Mouse (Mus musculus) CH12.LX (cell line): ENCODE measurements around the gene Tsc22d4.

ENCODE experiments used
- CHD1 ChIP-seq: IDR thresholded peaks from 2 replicates; pipeline ENCODE4 v1.6.1; 2012; ENCODE audit warnings: low read depth, low read length, improper control_type of control experiment, inconsistent platforms
- CTCF ChIP-seq, 2 experiments: IDR thresholded peaks in 1 of 2; conservative IDR thresholded peaks in 1 of 2; 2 replicates each; pipeline ENCODE4 v1.5.1; 2011 to 2012; ENCODE audit warnings: low read depth in 2 of 2, low read length in 2 of 2, improper control_type of control experiment in 1 of 2, inconsistent platforms in 1 of 2, mild to moderate bottlenecking in 1 of 2, moderate library complexity in 1 of 2
- EP300 ChIP-seq: IDR thresholded peaks from 2 replicates; pipeline ENCODE4 v1.6.1; 2011; ENCODE audit warnings: low read length, improper control_type of control experiment
- JUND ChIP-seq: conservative IDR thresholded peaks from 2 replicates; pipeline ENCODE4 v1.6.1; 2011; ENCODE audit warnings: low read depth, low read length, improper control_type of control experiment
- POLR2A ChIP-seq: IDR thresholded peaks from 2 replicates; pipeline ENCODE4 v1.6.1; 2011; ENCODE audit warnings: low read depth, mild to moderate bottlenecking, improper control_type of control experiment, low read length
- SMC3 ChIP-seq: IDR thresholded peaks from 2 replicates; pipeline ENCODE4 v1.6.1; 2011; ENCODE audit warnings: low read depth, low read length, improper control_type of control experiment
- UBTF ChIP-seq: IDR thresholded peaks from 2 replicates; pipeline ENCODE4 v1.6.1; 2012; ENCODE audit warnings: low read depth, mild to moderate bottlenecking, inconsistent platforms, low read length, improper control_type of control experiment, moderate library complexity
- USF1 ChIP-seq: IDR thresholded peaks from 2 replicates; pipeline ENCODE4 v1.6.1; 2014; ENCODE audit warnings: low read depth, mild to moderate bottlenecking, inconsistent platforms, low read length, improper control_type of control experiment
- USF2 ChIP-seq: conservative IDR thresholded peaks from 2 replicates; pipeline ENCODE4 v1.6.1; 2011; ENCODE audit warnings: low read depth, low read length, improper control_type of control experiment
- ZC3H11A ChIP-seq: IDR thresholded peaks from 2 replicates; pipeline ENCODE4 v1.6.1; 2012; ENCODE audit warnings: low read depth, mild to moderate bottlenecking, inconsistent platforms, low read length, improper control_type of control experiment
- ZKSCAN1 ChIP-seq: IDR thresholded peaks from 2 replicates; pipeline ENCODE4 v1.6.1; 2012; ENCODE audit warnings: low read depth, inconsistent platforms, low read length, improper control_type of control experiment, borderline replicate concordance

DNA sequence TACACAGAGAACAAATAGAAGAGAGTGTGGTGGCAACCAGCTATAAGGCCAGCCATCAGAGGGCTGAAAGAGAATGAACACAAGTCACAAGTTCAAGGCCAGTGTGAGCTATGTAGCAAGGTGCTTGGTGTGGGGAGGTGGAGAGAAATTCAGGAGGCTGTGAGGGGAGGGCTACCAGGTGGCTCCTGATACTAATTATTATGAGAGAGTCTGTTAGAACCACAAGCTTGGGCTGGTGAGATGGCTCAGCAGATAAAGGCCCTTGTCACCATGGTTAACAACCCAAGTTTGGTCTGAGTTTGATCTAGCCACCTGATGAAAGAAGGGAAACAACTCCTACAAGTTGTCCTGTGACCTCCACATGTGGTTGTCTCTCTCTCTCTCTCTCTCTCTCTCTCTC is 27.2 kb downstream of the Tsc22d4 start:
- TF ChIP-seq CTCF (conservative IDR thresholded peaks at IDR 0.05 in 1 of 2, IDR thresholded peaks at IDR 0.05 in 1 of 2; ENCODE audit: low read depth in 2 of 2, low read length in 2 of 2) (no peak), USF1 (no peak), POLR2A (no peak), USF2 (no peak), EP300 (no peak), CHD1 (no peak), SMC3 (no peak), UBTF (no peak), ZC3H11A (no peak), ZKSCAN1 (no peak), JUND (no peak)
